Mouse (Mus musculus) heart, postnatal 0 days (tissue): Measurements from ENCODE around the gene Mamdc4. TPM values are rescaled to one million over a fixed set of nuclear protein-coding genes. Genes with fewer than 3 reads are reported as not detected.

Source experiments
- ATAC-seq: fragments of 200-750 bp; cut with Nextera tagmentation; 2 replicates; pipeline ENCODE4 v1.8.0; 2017; ENCODE audit warnings: low read depth, moderate number of reproducible peaks, moderate library complexity; ENCODE audit not compliant: insufficient read depth
- DNase-seq: peaks from one replicate; pipeline ENCODE4 v3.0.0-alpha.2; 2016; ENCODE audit warnings: low spot score
- H3K27ac ChIP-seq: fragments of 300-500 bp; sonication (generic); 2 replicates; pipeline ENCODE4 v1.5.1; 2014; ENCODE audit warnings: low read depth, mild to moderate bottlenecking
- H3K27me3 ChIP-seq: fragments of 300-500 bp; sonication (generic); 2 replicates; pipeline ENCODE4 v1.6.1; 2014; ENCODE audit warnings: low read length, mixed read lengths; ENCODE audit not compliant: control insufficient read depth, insufficient read depth
- H3K36me3 ChIP-seq: fragments of 300-500 bp; sonication (generic); replicated peaks from 2 replicates; pipeline ENCODE4 v1.6.1; 2014; ENCODE audit warnings: low read length, mixed read lengths; ENCODE audit not compliant: control insufficient read depth, insufficient read depth
- H3K4me1 ChIP-seq: fragments of 300-500 bp; sonication (generic); 2 replicates; pipeline ENCODE4 v1.6.1; 2014; ENCODE audit warnings: antibody characterized with exemption; ENCODE audit not compliant: control insufficient read depth, insufficient read depth
- H3K4me2 ChIP-seq: fragments of 300-500 bp; sonication (generic); 2 replicates; pipeline ENCODE4 v1.6.1; 2014; ENCODE audit warnings: low read depth, mild to moderate bottlenecking, low read length, moderate library complexity
- H3K4me3 ChIP-seq: fragments of 300-500 bp; sonication (generic); 2 replicates; pipeline ENCODE4 v1.5.1; 2014; ENCODE audit warnings: low read depth, low read length
- H3K9ac ChIP-seq: fragments of 300-500 bp; sonication (generic); replicated peaks from 2 replicates; pipeline ENCODE4 v1.6.1; 2014; ENCODE audit warnings: low read depth, low read length, mixed read lengths
- H3K9me3 ChIP-seq: fragments of 300-500 bp; sonication (generic); replicated peaks from 2 replicates; pipeline ENCODE4 v1.6.1; 2016; ENCODE audit warnings: low read length; ENCODE audit not compliant: control insufficient read depth
- CTCF ChIP-seq: IDR thresholded peaks from 2 replicates; pipeline ENCODE4 v1.5.1; 2016; ENCODE audit warnings: antibody characterized with exemption, control low read depth, low read depth
- EP300 ChIP-seq: IDR thresholded peaks from 2 replicates; pipeline ENCODE4 v1.6.1; 2016; ENCODE audit warnings: antibody characterized with exemption, low read depth
- WGBS: fragments of 180-500 bp; shearing (Covaris S2); extraction: QIAGEN DNeasy Blood & Tissue Kit; methylation state at CpG from one replicate; pipeline ENCODE4 v1.1.7; 2014; 5-methylcytosine and 5-hydroxymethylcytosine counted together
- polyA plus RNA-seq: library from polyadenylated mRNA; unstranded; fragments of >200 nt; fragmentation: Nextera tagmentation; extraction: Ambion mirVana; gene quantifications from 2 replicates; pipeline ENCODE4 v1.2.1, GENCODE M21; 2015
- total RNA-seq: library from RNA; depleted of rRNA; stranded (reverse); fragments of >200 nt; gene quantifications from 2 replicates; pipeline ENCODE4 v1.2.3, GENCODE M21; 2014; ENCODE audit warnings: low replicate concordance

The Mamdc4 gene
- total and polyA plus RNA-seq, 2 experiments from 2014 or later: 0.14 to 1.7 TPM

- Histone ChIP-seq H3K27ac (no peak overlapping the region), H3K4me2 (no peak overlapping the region), H3K9me3 (no peaks in the 10 kb centered on the region), H3K4me3 (peak overlapping the region; percentile 18; the same call in 1 of the 2 replicates), H3K36me3 (no peaks in the 10 kb centered on the region; the same call in 1 of the 2 replicates), H3K27me3 (peaks cover 44% of the 10 kb centered on the region), H3K4me1 (peaks cover 3% of the 10 kb centered on the region; the same call in 1 of the 2 replicates), H3K9ac (no peak overlapping the region)
- TF ChIP-seq EP300 (no peak), CTCF (no peak)
- no peak for ATAC-seq
- 14% methylated on average over 22 of the region's 22 CpGs for WGBS
- DNase-seq: no peak
Measured at GRCm38 (mm10) chr2:25616398-25616797, 41.8 kb upstream of the Mamdc4 start.

GRCm38 (mm10) chr2:25608671-25609070, 34.0 kb upstream of the Mamdc4 start:
- DNase-seq (no peak), ATAC-seq (peak; percentile 9; the same call in 1 of the 2 replicates)
- Histone ChIP-seq H3K4me3 (peak overlapping the region; percentile 93; the same call in 1 of the 2 replicates), H3K9ac (no peak overlapping the region), H3K4me2 (peak overlapping the region; percentile 90), H3K4me1 (peaks cover 12% of the 10 kb centered on the region), H3K36me3 (0 out of 2 replicates have a peak, but pooled peaks cover 1% of the 10 kb centered on the region), H3K27me3 (no peaks in the 10 kb centered on the region), H3K27ac (no peak overlapping the region), H3K9me3 (no peaks in the 10 kb centered on the region)
- no peak for TF ChIP-seq EP300
- no peak for TF ChIP-seq CTCF
- WGBS: 64% methylated on average over 10 of the region's 10 CpGs

- Histone ChIP-seq H3K27me3 (no peaks in the 10 kb centered on the region), H3K9me3 (no peaks in the 10 kb centered on the region), H3K27ac (peak within 1 kb of the TSS; percentile 86), H3K36me3 (peaks cover 8% of the 10 kb centered on the region; the same call in 1 of the 2 replicates), H3K4me2 (peak within 1 kb of the TSS; percentile 90), H3K4me1 (peaks cover 12% of the 10 kb centered on the region), H3K4me3 (peak within 1 kb of the TSS; percentile 93), H3K9ac (peak within 1 kb of the TSS; percentile 87)
- DNase-seq (peak; percentile 78), ATAC-seq (peak; percentile 90)
- no peak for TF ChIP-seq EP300
- no peak for TF ChIP-seq CTCF
- whole genome bisulfite sequencing: under 1% methylated on average over 74 of the region's 80 CpGs
Measured at GRCm38 (mm10) chr2:25607761-25608622, 33.3 kb upstream of the Mamdc4 start, which contains the start of gene Rabl6. Gene Rabl6, minus strand, starts transcription at chr2:25608521.

GRCm38 (mm10) chr2:25602526-25602925, 27.9 kb upstream of the Mamdc4 start:
- H3K4me1 ChIP-seq: peaks cover 8% of the 10 kb centered on the region
- H3K9me3 ChIP-seq: no peaks in the 10 kb centered on the region
- 94% methylated on average over 5 of the region's 5 CpGs for WGBS
- TF ChIP-seq EP300 (no peak), CTCF (no peak)
- peaks cover 63% of the 10 kb centered on the region for H3K36me3 ChIP-seq
- DNase-seq (no peak), ATAC-seq (no peak)
- H3K4me3 ChIP-seq: no peak overlapping the region
- no peaks in the 10 kb centered on the region for H3K27me3 ChIP-seq
- H3K27ac ChIP-seq: no peak overlapping the region
- no peak overlapping the region for H3K9ac ChIP-seq
- no peak overlapping the region for H3K4me2 ChIP-seq

GRCm38 (mm10) chr2:25600037-25600436, 25.4 kb upstream of the Mamdc4 start:
- no peak for ATAC-seq
- peaks cover 87% of the 10 kb centered on the region for H3K36me3 ChIP-seq

More at GRCm38 (mm10) chr2:25600037-25600436, 25.4 kb upstream of the Mamdc4 start:
- no peak for DNase-seq
- 84% methylated on average over 2 of the region's 2 CpGs for WGBS
- H3K27ac ChIP-seq: no peak overlapping the region
- no peak overlapping the region for H3K9ac ChIP-seq
- H3K4me2 ChIP-seq: no peak overlapping the region
- no peaks in the 10 kb centered on the region for H3K9me3 ChIP-seq
- H3K27me3 ChIP-seq: no peaks in the 10 kb centered on the region
- H3K4me3 ChIP-seq: no peak overlapping the region
- H3K4me1 ChIP-seq: no peaks in the 10 kb centered on the region
- TF ChIP-seq EP300: no peak
- no peak for TF ChIP-seq CTCF
